Mouse (Mus musculus) mature B cell (primary cell): Measurements from ENCODE around the gene Pcdh17.

Experiments used
- in situ Hi-C: fragments of 300-500 bp; cut with MboI; formaldehyde crosslinking; loops from 2 replicates; pipeline ENCODE4 v1.14.3; 2019

The Pcdh17 gene

GRCm38 (mm10) chr14:84477411-84477810 is 34.0 kb downstream of the Pcdh17 start:
- in situ Hi-C loops, result no loop called here

GRCm38 (mm10) chr14:84480546-84480945 is 37.2 kb downstream of the Pcdh17 start:
- in situ Hi-C loops, result no loop called here

GRCm38 (mm10) chr14:84484350-84484749 is 41.0 kb downstream of the Pcdh17 start:
- in situ Hi-C loops, result no loop called here

GRCm38 (mm10) chr14:84511010-84511409 is 67.6 kb downstream of the Pcdh17 start:
- in situ Hi-C loops, result no loop called here

GRCm38 (mm10) chr14:84532397-84532796 is 89.0 kb downstream of the Pcdh17 start:
- in situ Hi-C loops, result no loop called here

GRCm38 (mm10) chr14:84535264-84535663 is 91.9 kb downstream of the Pcdh17 start:
- in situ Hi-C loops, result no loop called here

- in situ Hi-C loops, result no loop called here
These were observed 98.5 kb downstream of the Pcdh17 start for GRCm38 (mm10) chr14:84541838-84542237.

- in situ Hi-C loops, result no loop called here
These were observed 102.6 kb downstream of the Pcdh17 start for GRCm38 (mm10) chr14:84545968-84546367.

DNA sequence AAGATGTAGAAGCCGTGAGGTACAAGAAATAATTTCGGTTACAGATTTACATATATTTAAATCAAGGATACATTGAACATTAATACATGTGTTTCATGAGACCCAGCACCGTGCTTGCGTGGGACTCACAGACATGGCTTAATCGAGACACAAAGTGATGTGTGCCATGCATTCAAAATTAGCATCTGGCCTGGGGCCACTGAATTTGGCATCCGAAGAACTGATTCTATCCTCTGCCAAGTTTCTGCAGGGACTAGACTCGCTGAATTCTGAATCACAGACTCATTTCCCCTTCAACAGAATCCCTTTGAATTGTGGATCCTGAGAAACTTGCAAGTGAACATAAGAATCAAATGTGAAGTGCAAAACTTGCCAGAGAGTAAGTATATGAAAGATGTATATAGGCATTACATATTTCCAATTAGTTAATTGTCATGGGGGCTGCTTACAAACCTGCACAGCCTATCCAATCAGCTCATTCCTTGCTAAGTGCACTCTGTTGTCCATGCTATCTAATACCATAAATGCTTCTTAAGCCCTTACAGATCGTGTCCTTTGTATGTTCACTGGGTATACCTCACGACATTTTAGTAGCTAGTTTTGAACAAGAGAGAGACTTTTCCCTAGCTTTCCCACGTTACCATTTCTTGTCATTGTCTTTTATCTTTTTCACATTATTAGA is 104.3 kb downstream of the Pcdh17 start:
- in situ Hi-C loops, result no loop called here

- in situ Hi-C loops, result no loop called here
These were observed 108.2 kb downstream of the Pcdh17 start for GRCm38 (mm10) chr14:84551546-84551945.

DNA sequence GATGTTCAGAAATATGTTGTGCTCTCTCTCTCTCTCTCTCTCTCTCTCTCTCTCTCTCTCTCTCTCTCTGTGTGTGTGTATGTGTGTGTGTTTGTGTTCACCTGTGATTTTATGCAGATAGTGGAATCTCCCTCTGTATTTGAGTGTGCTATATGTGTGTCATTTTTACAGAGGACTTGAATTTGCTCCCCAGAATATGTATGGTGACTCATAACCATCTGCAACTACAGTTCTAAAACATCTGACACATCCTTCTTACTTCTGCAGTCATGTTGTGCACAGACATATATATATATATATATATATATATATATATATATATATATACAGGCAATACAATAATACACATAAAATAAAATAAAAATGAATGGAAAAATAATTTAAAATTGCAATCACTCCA is 127.7 kb downstream of the Pcdh17 start:
- in situ Hi-C loops, result no loop called here
